Mouse (Mus musculus): ENCODE results near the gene Tagln.

DNA sequence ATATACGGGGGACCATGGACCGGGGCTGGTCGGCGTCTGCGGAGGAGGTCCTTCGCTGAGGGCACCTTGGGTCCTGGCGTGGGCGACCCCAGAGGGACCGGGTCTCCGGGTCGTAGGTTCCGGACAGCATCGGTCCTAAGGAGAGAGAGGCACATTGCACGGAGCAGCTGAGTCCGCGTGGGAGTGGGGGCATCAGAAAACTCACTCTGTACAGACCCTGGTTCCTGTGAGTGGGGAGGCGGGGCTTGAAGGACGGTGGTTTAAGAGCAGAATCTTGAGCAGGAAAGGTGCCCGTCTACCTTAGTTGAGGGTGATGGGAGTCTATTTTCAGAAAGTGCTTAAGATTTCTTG lies 28.8 kb downstream of the Tagln start:
- no peak for TF ChIP-seq TAL1 (IDR thresholded peaks at IDR 0.05; ENCODE audit: low read length)
- no peak for TF ChIP-seq POLR2A (IDR thresholded peaks at IDR 0.05; ENCODE audit: control insufficient read depth in 1 of 2, insufficient read depth in 1 of 2, low read depth in 1 of 2, low read length in 2 of 2, poor library complexity in 1 of 2)
